Mouse (Mus musculus): ENCODE data around the gene Lhx2.

DNA sequence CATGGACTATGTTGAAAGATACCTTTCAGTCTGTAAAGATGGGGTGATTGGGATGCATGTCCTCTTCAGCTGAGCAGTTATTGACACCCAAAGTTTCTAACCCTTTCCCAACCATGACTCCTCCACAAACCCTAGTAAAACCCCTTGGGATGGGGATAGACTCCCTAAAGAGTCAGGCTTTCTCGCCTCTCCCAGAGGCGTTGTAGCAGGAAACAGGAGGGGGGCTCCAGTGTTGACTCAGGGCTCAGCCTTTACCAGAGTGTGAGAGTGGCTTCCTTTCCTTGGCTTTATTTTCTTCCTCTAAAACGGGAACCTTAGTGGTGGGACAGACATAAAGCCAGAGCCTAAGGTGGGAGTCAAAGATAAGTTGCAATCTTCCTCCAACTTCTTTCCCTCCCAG is 19.5 kb downstream of the Lhx2 start:
- TF ChIP-seq EP300 (IDR thresholded peaks at IDR 0.05; ENCODE audit: low read depth) (no peak), CTCF (IDR thresholded peaks at IDR 0.05; ENCODE audit: low read depth) (no peak)

Measured in liver, postnatal 0 days (tissue).